In the genomic region with DNA sequence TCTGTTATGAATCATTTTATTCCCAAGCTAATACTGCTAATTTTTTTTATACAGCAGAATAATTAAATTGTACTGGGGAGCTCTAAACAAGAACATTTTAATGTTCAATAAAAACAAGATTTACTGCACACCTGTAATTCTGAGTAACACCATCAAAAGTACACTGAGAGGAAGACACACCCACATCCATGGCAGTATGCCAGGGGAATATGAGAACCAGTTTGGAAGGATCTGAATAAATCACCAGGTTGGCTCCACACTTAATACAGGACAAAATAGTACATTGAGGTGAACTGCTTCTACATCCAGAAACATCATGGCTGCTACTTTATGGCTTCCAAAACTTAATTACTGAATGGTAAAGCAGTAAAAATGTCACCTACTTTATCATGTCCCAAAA, we compare ENCODE assay signal across 9 mouse cellular contexts. TPM values are rescaled to one million over a fixed set of nuclear protein-coding genes. Genes with fewer than 3 reads are reported as not detected.
DNase-seq lines count a peak whose midpoint lies in the region; ATAC-seq lines count a peak whose summit lies in the region.
"Had no signal": no experiment of that assay in that cellular context is flagged by ENCODE, and none has a peak within 500 bp of the region (broad histone marks: within the 10 kb centered on the region; RNA-seq: fewer than 3 reads in every experiment).

No protein-coding gene starts in this region.

- intact Hi-C loops in heart, postnatal 25 days (cut with DNase I), result no loop called here

- ATAC-seq in megakaryocyte progenitor cell, adult 5-6 weeks (replicated peaks; ENCODE audit: poor library complexity), result no peak
- ATAC-seq: Patski had no signal

- DNase-seq in heart, adult 9 months (ENCODE audit: low spot score in 2 of 2), result peak; percentile 12 to 26
- no peak for DNase-seq in heart, postnatal 25 days (ENCODE audit: low spot score)
- peak; percentile 84 for DNase-seq in urinary bladder, postnatal 14 days (ENCODE audit: low spot score)
- no peak for DNase-seq in urinary bladder, postnatal 4 days (ENCODE audit: low spot score in 2 of 2)
- DNase-seq in kidney, postnatal 25 days, result peak; percentile 56 to 70
- DNase-seq in spleen, adult 12 weeks (ENCODE audit: low spot score), result no peak
- DNase-seq: adrenal gland, postnatal 10 days had no signal

RNA-seq across cellular contexts. Expression of gene Hnrnpm, which starts 11.2 kb away (rescaled TPM):
- 100 to 1,000 TPM in 1 of 2 experiments, 10 to 100 TPM in 1; 89.2 to 106 TPM for total RNA-seq in heart, postnatal 25 days (2021)
- 496 and 582 TPM in 2 replicates for total RNA-seq in megakaryocyte progenitor cell, adult 5-6 weeks (2015)
- total RNA-seq in megakaryocyte progenitor cell, adult 5-6 weeks (2017), result 298 and 344 TPM in 2 replicates

RNA-seq across cellular contexts. Expression of gene Pram1, which starts 37.6 kb away (rescaled TPM):
- under 1 TPM in 1 of 2 experiments, not detected in 1; 0.34 TPM for total RNA-seq in heart, postnatal 25 days (2021)
- 39.0 and 43.7 TPM in 2 replicates for total RNA-seq in megakaryocyte progenitor cell, adult 5-6 weeks (2015)
- 10.7 and 11.1 TPM in 2 replicates for total RNA-seq in megakaryocyte progenitor cell, adult 5-6 weeks (2017)

RNA-seq across cellular contexts. Expression of gene March2, which starts 43.0 kb away (rescaled TPM):
- total RNA-seq in heart, postnatal 25 days (2021), result 100 to 1,000 TPM; 143 to 160 TPM
- total RNA-seq in megakaryocyte progenitor cell, adult 5-6 weeks (2015), result 36.3 and 38.8 TPM in 2 replicates
- 22.8 and 31.4 TPM in 2 replicates for total RNA-seq in megakaryocyte progenitor cell, adult 5-6 weeks (2017)

RNA-seq across cellular contexts. Expression of gene Zfp414, which starts 46.6 kb away (rescaled TPM):
- total RNA-seq in heart, postnatal 25 days (2021), result 10 to 100 TPM in 1 of 2 experiments, 1 to 10 TPM in 1; 9.7 to 11.4 TPM
- total RNA-seq in megakaryocyte progenitor cell, adult 5-6 weeks (2015), result 41.4 and 48.9 TPM in 2 replicates
- total RNA-seq in megakaryocyte progenitor cell, adult 5-6 weeks (2017), result 15.0 and 25.0 TPM in 2 replicates

Comparison
In these comparisons a context has a peak if more than half of its experiments do, and no peak if none do; other contexts are left out.
1. DNase-seq: peak in heart, adult 9 months (2 of 2), urinary bladder, postnatal 14 days (single experiment) and kidney, postnatal 25 days (2 of 2); none in heart, postnatal 25 days (single experiment), urinary bladder, postnatal 4 days (0 of 2) and spleen, adult 12 weeks (single experiment).
2. RNA of gene Pram1, which starts 37.6 kb away (total RNA-seq): 10.7 to 43.7 TPM in megakaryocyte progenitor cell, adult 5-6 weeks; 0.34 TPM in heart, postnatal 25 days; every median in the first group is over 4 times any median in the second.